Mouse (Mus musculus) liver, postnatal 0 days (tissue): Measurements from ENCODE around the gene Wnt4.

Experiments
- CTCF ChIP-seq: sonication (generic); IDR thresholded peaks from 2 replicates; pipeline ENCODE4 v1.5.1; 2016; ENCODE audit warnings: antibody characterized with exemption, low read depth
- EP300 ChIP-seq: IDR thresholded peaks from 2 replicates; pipeline ENCODE4 v1.6.1; 2016; ENCODE audit warnings: antibody characterized with exemption, low read depth, mild to moderate bottlenecking

- TF ChIP-seq CTCF (no peak), EP300 (no peak)
Measured at GRCm38 (mm10) chr4:137332051-137332450, 54.8 kb downstream of the Wnt4 start.
